Mouse (Mus musculus) heart, postnatal 0 days (tissue): ENCODE results near the gene Ifi203. TPM values are rescaled to one million over a fixed set of nuclear protein-coding genes. Genes with fewer than 3 reads are reported as not detected.
"Not testable (repeated sequence)": the region's sequence is repeated elsewhere in the genome, so short reads cannot be mapped to it uniquely, and the experiment has no call there.

Experiments used
- ATAC-seq: fragments of 200-750 bp; cut with Nextera tagmentation; 2 replicates; pipeline ENCODE4 v1.8.0; 2017; ENCODE audit warnings: low read depth, moderate number of reproducible peaks, moderate library complexity; ENCODE audit not compliant: insufficient read depth
- DNase-seq: peaks from one replicate; pipeline ENCODE4 v3.0.0-alpha.2; 2016; ENCODE audit warnings: low spot score
- H3K27ac ChIP-seq: fragments of 300-500 bp; sonication (generic); 2 replicates; pipeline ENCODE4 v1.5.1; 2014; ENCODE audit warnings: low read depth, mild to moderate bottlenecking
- H3K27me3 ChIP-seq: fragments of 300-500 bp; sonication (generic); 2 replicates; pipeline ENCODE4 v1.6.1; 2014; ENCODE audit warnings: low read length, mixed read lengths; ENCODE audit not compliant: control insufficient read depth, insufficient read depth
- H3K36me3 ChIP-seq: fragments of 300-500 bp; sonication (generic); replicated peaks from 2 replicates; pipeline ENCODE4 v1.6.1; 2014; ENCODE audit warnings: low read length, mixed read lengths; ENCODE audit not compliant: control insufficient read depth, insufficient read depth
- H3K4me1 ChIP-seq: fragments of 300-500 bp; sonication (generic); 2 replicates; pipeline ENCODE4 v1.6.1; 2014; ENCODE audit warnings: antibody characterized with exemption; ENCODE audit not compliant: control insufficient read depth, insufficient read depth
- H3K4me2 ChIP-seq: fragments of 300-500 bp; sonication (generic); 2 replicates; pipeline ENCODE4 v1.6.1; 2014; ENCODE audit warnings: low read depth, mild to moderate bottlenecking, low read length, moderate library complexity
- H3K4me3 ChIP-seq: fragments of 300-500 bp; sonication (generic); 2 replicates; pipeline ENCODE4 v1.5.1; 2014; ENCODE audit warnings: low read depth, low read length
- H3K9ac ChIP-seq: fragments of 300-500 bp; sonication (generic); replicated peaks from 2 replicates; pipeline ENCODE4 v1.6.1; 2014; ENCODE audit warnings: low read depth, low read length, mixed read lengths
- H3K9me3 ChIP-seq: fragments of 300-500 bp; sonication (generic); replicated peaks from 2 replicates; pipeline ENCODE4 v1.6.1; 2016; ENCODE audit warnings: low read length; ENCODE audit not compliant: control insufficient read depth
- CTCF ChIP-seq: IDR thresholded peaks from 2 replicates; pipeline ENCODE4 v1.5.1; 2016; ENCODE audit warnings: antibody characterized with exemption, control low read depth, low read depth
- EP300 ChIP-seq: IDR thresholded peaks from 2 replicates; pipeline ENCODE4 v1.6.1; 2016; ENCODE audit warnings: antibody characterized with exemption, low read depth
- WGBS: fragments of 180-500 bp; shearing (Covaris S2); extraction: QIAGEN DNeasy Blood & Tissue Kit; methylation state at CpG from one replicate; pipeline ENCODE4 v1.1.7; 2014; 5-methylcytosine and 5-hydroxymethylcytosine counted together
- polyA plus RNA-seq: library from polyadenylated mRNA; unstranded; fragments of >200 nt; fragmentation: Nextera tagmentation; extraction: Ambion mirVana; gene quantifications from 2 replicates; pipeline ENCODE4 v1.2.1, GENCODE M21; 2015
- total RNA-seq: library from RNA; depleted of rRNA; stranded (reverse); fragments of >200 nt; gene quantifications from 2 replicates; pipeline ENCODE4 v1.2.3, GENCODE M21; 2014; ENCODE audit warnings: low replicate concordance

Ifi203 gene
- total and polyA plus RNA-seq, 2 experiments from 2014 or later: 4.7 to 6.3 TPM

DNA sequence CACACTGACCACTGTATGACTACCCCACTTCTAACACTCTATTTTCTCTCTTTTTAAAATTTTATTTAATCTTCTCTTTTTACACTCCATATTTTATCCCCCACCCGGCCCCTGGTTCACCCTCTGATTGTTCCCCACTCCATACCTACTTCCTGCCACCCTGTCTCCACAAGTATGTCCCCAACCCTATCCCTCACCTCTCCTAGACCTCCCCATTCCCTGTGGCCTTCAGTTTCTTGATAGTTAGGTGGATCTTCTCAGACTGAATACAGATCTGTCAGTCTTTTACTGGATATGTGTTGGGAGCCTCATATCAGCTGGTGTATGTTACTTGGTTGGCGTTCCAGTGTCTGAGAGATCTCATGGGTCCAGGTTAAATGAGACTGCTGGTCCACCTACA, 27.9 kb downstream of the Ifi203 start:
- no peaks in the 10 kb centered on the region for H3K4me1 ChIP-seq
- 75% methylated on average over 2 of the region's 2 CpGs for WGBS
- no peaks in the 10 kb centered on the region for H3K9me3 ChIP-seq
- ATAC-seq (no peak), DNase-seq (no peak)
- no peak overlapping the region for H3K9ac ChIP-seq
- H3K27ac ChIP-seq: no peak overlapping the region
- H3K4me2 ChIP-seq: no peak overlapping the region
- TF ChIP-seq CTCF (no peak), EP300 (no peak)
- no peak overlapping the region for H3K4me3 ChIP-seq
- H3K36me3 ChIP-seq: no peaks in the 10 kb centered on the region
- H3K27me3 ChIP-seq: no peaks in the 10 kb centered on the region

- not testable (repeated sequence) for H3K9me3 ChIP-seq, H3K4me3 ChIP-seq, H3K4me1 ChIP-seq, DNase-seq, H3K4me2 ChIP-seq, ATAC-seq, H3K27me3 ChIP-seq, H3K9ac ChIP-seq, H3K27ac ChIP-seq, H3K36me3 ChIP-seq
These were observed 29.1 kb downstream of the Ifi203 start for GRCm38 (mm10) chr1:173913256-173913791.

DNA sequence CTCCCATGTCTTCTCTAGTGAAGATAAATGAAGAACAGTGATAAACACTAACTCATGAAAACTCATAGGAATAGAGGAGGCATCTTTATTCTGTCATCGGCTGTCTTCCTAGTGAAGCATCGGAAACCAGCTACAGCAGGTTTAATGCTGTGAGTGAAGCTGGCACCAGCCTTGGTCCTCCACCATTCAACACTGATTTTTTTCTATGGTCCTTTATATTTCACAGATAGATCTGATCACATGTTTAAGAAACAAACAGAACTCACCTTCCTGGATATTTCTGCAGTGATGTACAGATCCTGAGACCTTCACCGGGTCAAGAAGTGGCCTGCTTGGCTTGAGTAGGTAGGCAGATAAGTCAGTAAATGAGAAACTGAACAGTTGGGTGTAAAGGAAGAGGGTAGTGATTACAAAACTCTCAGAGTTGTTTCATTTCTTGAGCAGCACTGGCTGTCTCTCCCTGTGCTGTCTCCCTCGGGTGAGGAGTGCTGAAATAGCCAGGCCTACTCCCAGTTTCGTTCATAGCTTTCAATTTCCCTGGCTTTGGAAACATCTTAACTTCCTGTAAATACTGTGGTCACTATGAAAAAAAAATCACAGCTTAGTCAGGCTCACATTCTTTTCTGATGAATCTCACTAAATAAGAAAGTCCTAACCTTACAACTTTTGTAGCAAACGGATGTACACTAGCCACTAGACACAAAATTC, 29.8 kb downstream of the Ifi203 start, which contains the start of gene Ifi211:
TSS of gene Ifi211 (minus strand) at position 499 of the 708 bp plus-strand sequence.
- H3K4me3 ChIP-seq, H3K4me2 ChIP-seq, H3K36me3 ChIP-seq, H3K27ac ChIP-seq, H3K9me3 ChIP-seq, H3K9ac ChIP-seq, ATAC-seq, H3K27me3 ChIP-seq, H3K4me1 ChIP-seq: not testable (repeated sequence)
- DNase-seq: peak; percentile 17
- WGBS: 57% methylated on average over 6 of the region's 6 CpGs

GRCm38 (mm10) chr1:173911808-173912464, 30.5 kb downstream of the Ifi203 start:
- WGBS: 86% methylated on average over 2 of the region's 2 CpGs
- TF ChIP-seq CTCF (no peak), EP300 (no peak)

DNA sequence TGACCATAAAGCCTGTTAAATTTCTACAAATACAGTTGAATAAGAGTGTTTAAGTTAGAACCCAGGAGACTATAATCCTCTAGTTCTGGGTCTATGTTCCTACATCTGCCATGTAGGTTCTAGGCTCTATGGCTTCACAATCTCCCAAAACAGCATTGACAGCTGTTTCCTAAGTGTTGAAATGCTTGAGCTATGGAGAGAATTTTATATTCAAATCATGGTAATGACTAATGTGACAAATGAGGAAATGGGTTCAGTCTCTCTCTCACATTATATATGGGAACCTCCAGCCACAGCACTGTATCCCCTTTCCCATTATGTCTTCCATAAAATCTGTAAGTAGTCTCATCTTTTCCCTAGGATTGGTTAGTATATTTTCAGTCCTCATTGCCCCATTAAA, 34.1 kb downstream of the Ifi203 start:
- H3K9me3 ChIP-seq, ATAC-seq, H3K9ac ChIP-seq, H3K4me1 ChIP-seq, H3K27ac ChIP-seq, H3K27me3 ChIP-seq, H3K4me2 ChIP-seq, DNase-seq, H3K4me3 ChIP-seq, H3K36me3 ChIP-seq: not testable (repeated sequence)

More at GRCm38 (mm10) chr1:173911808-173912464, 30.5 kb downstream of the Ifi203 start:
- Histone ChIP-seq H3K4me2 (no peak overlapping the region), H3K4me1 (no peaks in the 10 kb centered on the region), H3K9ac (no peak overlapping the region), H3K27ac (no peak overlapping the region), H3K4me3 (no peak overlapping the region), H3K9me3 (no peaks in the 10 kb centered on the region), H3K36me3 (no peaks in the 10 kb centered on the region), H3K27me3 (no peaks in the 10 kb centered on the region)
- ATAC-seq: no peak
- no peak for DNase-seq

GRCm38 (mm10) chr1:173905885-173906284, 36.6 kb downstream of the Ifi203 start:
- H3K36me3 ChIP-seq, H3K27ac ChIP-seq, H3K9me3 ChIP-seq, H3K4me1 ChIP-seq, H3K27me3 ChIP-seq, H3K4me2 ChIP-seq, H3K9ac ChIP-seq, ATAC-seq, DNase-seq, H3K4me3 ChIP-seq: not testable (repeated sequence)
- WGBS: 73% methylated on average over 4 of the region's 4 CpGs

GRCm38 (mm10) chr1:173889741-173890140, 52.7 kb downstream of the Ifi203 start:
- not testable (repeated sequence) for DNase-seq, H3K4me1 ChIP-seq, H3K4me2 ChIP-seq, H3K36me3 ChIP-seq, H3K9ac ChIP-seq, H3K4me3 ChIP-seq, ATAC-seq, H3K27ac ChIP-seq, H3K9me3 ChIP-seq, H3K27me3 ChIP-seq

- H3K4me2 ChIP-seq, DNase-seq, H3K9me3 ChIP-seq, H3K27me3 ChIP-seq, H3K4me1 ChIP-seq, H3K9ac ChIP-seq, ATAC-seq, H3K27ac ChIP-seq, H3K4me3 ChIP-seq, H3K36me3 ChIP-seq: not testable (repeated sequence)
- WGBS: 63% methylated on average over 1 of the region's 2 CpGs
These were observed 55.3 kb downstream of the Ifi203 start for GRCm38 (mm10) chr1:173887026-173887787.
